Mouse (Mus musculus): ENCODE measurements around the gene Cdh22. TPM values are rescaled to one million over a fixed set of nuclear protein-coding genes. Genes with fewer than 3 reads are reported as not detected.
A peak's percentile ranks its signal among the peaks of the same experiment; 100 is the strongest.

The Cdh22 gene
- polyA plus RNA-seq, 1 experiment from 2014 or later: 1.0 TPM

DNA sequence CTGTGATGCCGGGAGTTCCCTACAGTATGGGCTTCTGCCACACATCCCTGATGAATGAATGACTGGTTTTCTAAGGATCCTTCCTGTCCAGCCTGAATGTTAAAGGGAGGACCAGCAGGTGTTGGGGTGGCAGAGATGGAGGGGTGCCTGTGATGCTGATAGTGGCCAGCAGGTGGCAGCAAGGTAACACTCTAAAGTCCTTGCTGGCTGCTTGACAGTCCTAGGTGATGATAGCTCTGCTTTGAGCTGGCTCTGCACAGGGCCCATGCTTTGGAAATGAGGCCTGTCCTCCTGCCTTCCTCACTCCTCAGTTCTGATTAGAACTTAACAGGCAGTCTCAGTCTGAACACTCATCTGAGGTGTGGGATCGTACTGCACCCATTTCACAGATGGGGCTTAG, 159.7 kb downstream of the Cdh22 start:
- no peaks in the 10 kb centered on the region for H3K9me3 ChIP-seq
- WGBS: 38% methylated on average over 2 of the region's 2 CpGs
- no peak overlapping the region for H3K9ac ChIP-seq
- H3K36me3 ChIP-seq: no peaks in the 10 kb centered on the region
- peaks cover 6% of the 10 kb centered on the region for H3K4me1 ChIP-seq
- no peak overlapping the region for H3K4me3 ChIP-seq
- H3K27me3 ChIP-seq: peaks cover 93% of the 10 kb centered on the region
- H3K4me2 ChIP-seq: no peak overlapping the region
- ATAC-seq (ENCODE audit: insufficient number of reproducible peaks, insufficient read depth, low FRiP score, low TSS enrichment, low read depth): no peak
- no peak overlapping the region for H3K27ac ChIP-seq

DNA sequence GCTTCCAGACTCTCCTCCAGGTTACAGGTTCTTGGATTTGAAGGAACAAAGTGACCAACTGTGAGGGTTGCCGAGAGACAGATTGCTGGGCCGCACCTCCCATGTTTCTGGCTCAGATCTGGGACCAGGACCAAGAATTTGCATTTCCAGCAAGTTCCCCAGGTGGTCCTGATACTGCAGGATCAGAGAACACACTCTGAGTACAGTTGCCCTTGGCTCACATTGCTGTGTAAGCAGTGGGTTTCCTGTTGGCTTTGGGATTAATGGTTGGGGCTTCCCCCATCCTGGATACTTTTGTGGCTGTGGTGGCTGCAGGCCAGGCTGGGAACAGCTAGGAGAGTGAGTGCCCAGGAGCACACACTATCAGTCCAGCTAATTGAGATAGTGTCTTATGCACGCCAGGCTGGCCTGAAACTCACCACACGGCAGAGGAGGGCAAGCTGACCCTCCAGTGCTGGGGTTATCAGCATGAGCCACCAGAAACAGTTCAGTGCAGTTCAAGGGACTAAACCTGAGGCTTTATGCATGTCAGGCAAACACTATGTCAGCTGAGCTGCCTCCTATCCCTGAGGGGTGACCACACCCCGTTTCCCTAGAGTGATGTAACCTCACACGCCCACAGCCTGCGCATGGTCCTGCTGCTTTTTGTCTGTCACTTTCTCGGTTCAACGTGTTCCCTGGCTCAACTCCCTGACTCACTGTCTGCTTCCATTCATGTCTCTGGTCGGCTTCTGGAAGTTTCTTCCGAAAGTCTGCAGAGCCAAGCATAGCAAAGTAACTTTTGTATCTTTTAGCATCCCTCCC, 160.4 kb downstream of the Cdh22 start:
- Histone ChIP-seq H3K36me3 (no peaks in the 10 kb centered on the region), H3K9ac (no peak overlapping the region), H3K27ac (no peak overlapping the region), H3K4me1 (peaks cover 9% of the 10 kb centered on the region), H3K27me3 (peaks cover 86% of the 10 kb centered on the region), H3K4me2 (no peak overlapping the region), H3K4me3 (no peak overlapping the region), H3K9me3 (no peaks in the 10 kb centered on the region)
- no peak for ATAC-seq (ENCODE audit: insufficient number of reproducible peaks, insufficient read depth, low FRiP score, low TSS enrichment, low read depth)
- 52% methylated on average over 11 of the region's 11 CpGs for WGBS

DNA sequence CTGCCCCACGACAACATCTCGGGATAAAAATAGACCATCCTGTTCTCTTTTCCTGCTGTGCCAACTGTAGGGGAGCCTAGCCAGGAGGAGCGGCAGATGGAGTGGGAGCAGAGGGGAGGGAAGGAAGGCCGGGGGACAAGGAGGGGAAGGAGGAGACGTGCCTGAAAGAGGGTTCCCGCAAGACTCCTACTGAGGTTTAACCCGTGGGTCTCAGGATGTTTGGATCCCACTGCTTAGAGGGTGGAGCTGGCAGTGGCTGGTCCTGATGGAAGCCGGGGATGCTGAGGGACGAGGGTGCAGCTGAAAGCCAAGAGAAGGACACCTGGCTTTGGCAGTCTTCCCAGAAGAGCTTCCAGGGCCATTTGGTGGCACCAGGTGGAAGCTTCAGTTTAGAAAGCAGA, 161.3 kb downstream of the Cdh22 start:
- Histone ChIP-seq H3K4me3 (no peak overlapping the region), H3K9ac (peak overlapping the region; percentile 16; the same call in 1 of the 2 replicates), H3K4me2 (no peak overlapping the region), H3K27me3 (peaks cover 77% of the 10 kb centered on the region), H3K9me3 (no peaks in the 10 kb centered on the region), H3K27ac (no peak overlapping the region), H3K36me3 (no peaks in the 10 kb centered on the region), H3K4me1 (peaks cover 9% of the 10 kb centered on the region)
- WGBS: 27% methylated on average over 9 of the region's 9 CpGs
- no peak for ATAC-seq (ENCODE audit: insufficient number of reproducible peaks, insufficient read depth, low FRiP score, low TSS enrichment, low read depth)

DNA sequence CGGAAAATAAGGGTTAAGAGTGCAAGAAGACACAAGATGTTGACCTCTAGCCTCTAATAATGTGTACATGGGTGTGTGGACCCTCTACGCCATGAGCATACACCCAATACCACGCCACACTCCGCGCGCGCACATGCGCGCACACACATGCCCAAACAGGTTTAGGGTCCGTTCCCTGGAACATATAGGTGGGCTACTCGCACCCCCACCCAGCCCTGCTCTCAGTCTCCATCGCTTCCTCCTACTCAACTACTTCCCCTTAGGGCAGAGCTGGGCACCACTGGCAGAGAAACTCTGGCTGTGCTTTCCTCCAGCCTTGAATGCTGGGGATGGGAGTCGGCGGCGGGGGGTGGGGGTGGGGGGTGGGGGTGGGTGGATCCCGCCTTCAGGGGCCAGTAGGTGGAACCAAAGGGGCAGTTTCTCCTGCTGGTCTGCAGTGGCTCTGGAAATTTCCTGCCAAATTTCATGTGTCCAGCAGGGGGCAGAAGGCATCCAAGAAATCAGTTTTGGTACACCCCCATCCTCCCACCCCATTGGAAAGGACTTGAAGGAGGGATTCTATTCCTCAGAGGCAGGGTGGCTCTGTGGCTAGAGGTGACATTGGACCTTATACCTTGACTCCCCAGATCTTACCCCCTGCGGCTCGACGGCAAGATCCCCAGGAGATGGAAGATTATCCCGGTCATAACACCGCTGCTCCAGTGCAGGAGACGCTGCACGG, 164.4 kb downstream of the Cdh22 start:
- 21% methylated on average over 23 of the region's 23 CpGs for WGBS
- H3K4me2 ChIP-seq: peak overlapping the region; percentile 40
- no peak overlapping the region for H3K9ac ChIP-seq
- H3K27ac ChIP-seq: no peak overlapping the region
- 0 out of 2 replicates have a peak, but pooled peaks have one; percentile 28 for ATAC-seq (ENCODE audit: insufficient number of reproducible peaks, insufficient read depth, low FRiP score, low TSS enrichment, low read depth)
- no peaks in the 10 kb centered on the region for H3K36me3 ChIP-seq
- no peak overlapping the region for H3K4me3 ChIP-seq
- no peaks in the 10 kb centered on the region for H3K9me3 ChIP-seq
- peaks cover 53% of the 10 kb centered on the region for H3K27me3 ChIP-seq
- H3K4me1 ChIP-seq: peaks cover 9% of the 10 kb centered on the region

DNA sequence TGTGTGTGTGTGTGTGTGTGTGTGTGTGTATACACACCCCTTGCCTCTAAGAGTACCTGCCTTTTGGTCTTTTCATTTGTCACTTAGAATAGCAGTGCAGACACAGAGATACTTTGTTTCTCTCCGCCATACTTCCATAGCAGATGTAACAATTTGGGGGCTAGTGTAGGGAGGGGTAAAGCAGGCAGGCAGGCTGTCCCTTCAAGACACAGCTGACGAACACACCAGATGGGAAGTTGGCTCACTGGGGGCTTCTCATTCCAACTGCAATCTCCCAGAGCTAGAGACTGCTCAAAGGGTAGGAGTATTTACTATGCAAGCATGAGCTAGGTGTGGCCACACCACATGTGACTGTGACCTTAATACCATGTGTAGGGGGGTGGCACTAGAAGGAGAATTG, 165.8 kb downstream of the Cdh22 start:
- ATAC-seq (ENCODE audit: insufficient number of reproducible peaks, insufficient read depth, low FRiP score, low TSS enrichment, low read depth): no peak
- no peak overlapping the region for H3K27ac ChIP-seq
- no peaks in the 10 kb centered on the region for H3K36me3 ChIP-seq
- H3K9me3 ChIP-seq: no peaks in the 10 kb centered on the region
- H3K4me1 ChIP-seq: peaks cover 9% of the 10 kb centered on the region
- 53% methylated on average over 2 of the region's 2 CpGs for WGBS
- no peak overlapping the region for H3K4me3 ChIP-seq
- H3K4me2 ChIP-seq: no peak overlapping the region
- peaks cover 39% of the 10 kb centered on the region for H3K27me3 ChIP-seq
- H3K9ac ChIP-seq: no peak overlapping the region

DNA sequence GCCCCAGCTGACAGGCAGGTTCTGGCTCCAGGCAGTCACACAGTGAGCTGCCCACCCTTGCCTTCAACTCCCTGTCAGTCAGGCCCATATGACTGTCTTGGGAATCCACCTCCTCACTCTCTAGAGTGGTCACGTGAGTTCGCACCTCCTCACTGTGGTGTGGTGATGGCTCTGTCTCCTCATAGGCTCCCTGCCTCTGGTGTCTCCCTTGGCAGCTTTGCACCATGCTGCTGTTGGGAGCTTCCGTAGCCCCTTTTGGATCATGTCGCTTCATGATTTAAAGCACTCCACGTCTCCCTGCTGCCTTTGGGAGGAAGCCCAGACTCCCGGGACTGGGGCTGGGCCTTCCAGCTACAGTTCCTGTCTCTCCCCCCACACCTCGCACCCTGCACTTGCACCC, 170.2 kb downstream of the Cdh22 start:
- H3K27me3 ChIP-seq: peaks cover 7% of the 10 kb centered on the region; the same call in 1 of the 2 replicates
- H3K4me1 ChIP-seq: no peaks in the 10 kb centered on the region
- H3K4me2 ChIP-seq: no peak overlapping the region
- no peaks in the 10 kb centered on the region for H3K9me3 ChIP-seq
- H3K9ac ChIP-seq: no peak overlapping the region
- no peak overlapping the region for H3K27ac ChIP-seq
- no peak overlapping the region for H3K4me3 ChIP-seq
- ATAC-seq (ENCODE audit: insufficient number of reproducible peaks, insufficient read depth, low FRiP score, low TSS enrichment, low read depth): no peak
- H3K36me3 ChIP-seq: no peaks in the 10 kb centered on the region
- WGBS: 66% methylated on average over 7 of the region's 7 CpGs

DNA sequence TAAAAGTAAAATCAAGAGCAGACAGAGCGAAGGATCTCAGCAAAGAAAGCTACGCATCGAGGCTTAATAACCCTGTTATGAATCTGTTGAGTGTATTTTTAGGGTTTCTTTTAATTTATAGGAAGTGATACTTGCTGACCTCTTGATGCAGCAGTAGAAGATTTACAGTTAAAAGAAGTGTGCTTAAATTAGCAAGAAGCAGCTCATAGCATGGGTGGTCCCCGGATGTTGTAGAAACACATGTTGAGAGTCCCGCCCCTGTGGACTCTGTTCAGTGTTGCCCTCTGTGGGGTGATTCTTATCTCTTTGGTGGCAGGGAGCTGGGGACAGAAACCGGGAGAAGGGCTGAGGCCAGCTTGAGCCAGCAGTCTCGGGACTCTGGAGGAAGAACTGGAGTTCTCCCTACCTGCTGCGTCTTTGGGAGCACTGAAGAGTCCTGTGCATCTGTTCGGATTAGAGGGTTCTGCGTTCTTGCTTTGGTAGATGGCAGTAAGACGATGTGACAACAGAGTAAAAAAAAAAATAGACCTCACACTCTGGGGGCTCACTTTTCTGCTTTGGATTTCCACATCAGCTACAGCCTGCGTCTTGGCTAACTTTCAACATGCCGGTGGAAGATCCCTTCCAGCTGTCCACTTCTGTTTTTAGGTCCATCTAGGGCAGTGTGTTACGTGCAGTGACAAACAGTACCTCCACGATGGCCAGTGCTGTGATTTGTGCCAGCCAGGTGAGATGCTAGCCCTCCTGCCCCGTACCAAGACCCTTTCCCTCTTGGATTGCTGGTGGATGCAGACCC, 172.8 kb downstream of the Cdh22 start:
- H3K9ac ChIP-seq: no peak overlapping the region
- peaks cover 6% of the 10 kb centered on the region for H3K4me1 ChIP-seq
- H3K27ac ChIP-seq: no peak overlapping the region
- no peaks in the 10 kb centered on the region for H3K9me3 ChIP-seq
- H3K4me3 ChIP-seq: no peak overlapping the region
- no peak for ATAC-seq (ENCODE audit: insufficient number of reproducible peaks, insufficient read depth, low FRiP score, low TSS enrichment, low read depth)
- H3K4me2 ChIP-seq: no peak overlapping the region
- no peaks in the 10 kb centered on the region for H3K36me3 ChIP-seq
- H3K27me3 ChIP-seq: 0 out of 2 replicates have a peak, but pooled peaks cover 11% of the 10 kb centered on the region
- 77% methylated on average over 16 of the region's 16 CpGs for WGBS

Other genes starting within 250 kb of the Cdh22 start
- 94.8 and 95.8 TPM in 2 replicates for gene Ncoa5, start 200.0 kb downstream of the Cdh22 start, polyA plus RNA-seq (2015; fragmentation: Nextera tagmentation; extraction: Ambion mirVana)
- gene Cd40, start 179.2 kb downstream of the Cdh22 start, polyA plus RNA-seq (2015; fragmentation: Nextera tagmentation; extraction: Ambion mirVana): 4.9 and 6.3 TPM in 2 replicates
- not detected in 2 replicates for gene 1700025C18Rik, start 144.1 kb downstream of the Cdh22 start, polyA plus RNA-seq (2015; fragmentation: Nextera tagmentation; extraction: Ambion mirVana)
- 49.0 and 50.2 TPM in 2 replicates for gene Slc35c2, start 53.0 kb upstream of the Cdh22 start, polyA plus RNA-seq (2015; fragmentation: Nextera tagmentation; extraction: Ambion mirVana)
- gene Elmo2, start 91.6 kb upstream of the Cdh22 start, polyA plus RNA-seq (2015; fragmentation: Nextera tagmentation; extraction: Ambion mirVana): 90.2 and 98.6 TPM in 2 replicates
- 1.1 and 2.2 TPM in 2 replicates for gene Zfp663, start 133.9 kb upstream of the Cdh22 start, polyA plus RNA-seq (2015; fragmentation: Nextera tagmentation; extraction: Ambion mirVana)
- 9.5 and 9.7 TPM in 2 replicates for gene Zfp334, start 153.4 kb upstream of the Cdh22 start, polyA plus RNA-seq (2015; fragmentation: Nextera tagmentation; extraction: Ambion mirVana)
- 0.21 TPM in 1 of 2 replicates, not detected in the other for gene Ocstamp, start 165.6 kb upstream of the Cdh22 start, polyA plus RNA-seq (2015; fragmentation: Nextera tagmentation; extraction: Ambion mirVana)
- 0.40 and 0.42 TPM in 2 replicates for gene Slc13a3, start 238.4 kb upstream of the Cdh22 start, polyA plus RNA-seq (2015; fragmentation: Nextera tagmentation; extraction: Ambion mirVana)